Mouse (Mus musculus) thymus, adult 2 months (tissue): Measurements from ENCODE around the gene Acsl6.

Source experiments
- CTCF ChIP-seq: fragments of 200-500 bp; IDR thresholded peaks from 2 replicates; pipeline ENCODE4 v1.5.1; 2012; ENCODE audit warnings: mild to moderate bottlenecking, control low read depth, low read length, moderate library complexity, borderline replicate concordance; ENCODE audit not compliant: control insufficient read depth, poor library complexity, insufficient read depth; ENCODE audit errors: extremely low read depth
- POLR2A ChIP-seq: fragments of 200-500 bp; IDR thresholded peaks from 2 replicates; pipeline ENCODE4 v1.6.1; 2012; ENCODE audit warnings: mild to moderate bottlenecking, low read length, control low read depth, moderate library complexity; ENCODE audit not compliant: control insufficient read depth, poor library complexity, insufficient read depth; ENCODE audit errors: extremely low read depth

GRCm38 (mm10) chr11:54353121-54353576 is 49.6 kb downstream of the Acsl6 start:
- no peak for TF ChIP-seq POLR2A
- no peak for TF ChIP-seq CTCF
